Comparison of ENCODE assay signal across 9 mouse cellular contexts in genomic region chr13:73723081-73723668, GRCm38 (mm10). TPM values are rescaled to one million over a fixed set of nuclear protein-coding genes. Genes with fewer than 3 reads are reported as not detected.
DNase-seq lines count a peak whose midpoint lies in the region; ATAC-seq and TF ChIP-seq lines count a peak whose summit lies in the region.
"Had no signal": no experiment of that assay in that cellular context is flagged by ENCODE, and none has a peak within 500 bp of the region (broad histone marks: within the 10 kb centered on the region; RNA-seq: fewer than 3 reads in every experiment).

No protein-coding gene starts in this region.

- 46% methylated on average over 8 of the region's 8 CpGs for WGBS in forebrain, embryonic 10.5 days
- 37% methylated on average over 8 of the region's 8 CpGs for WGBS in forebrain, embryonic 15.5 days
- 40% methylated on average over 8 of the region's 8 CpGs for WGBS in midbrain, embryonic 13.5 days

- H3K9ac ChIP-seq in forebrain, embryonic 15.5 days (replicated peaks): no peak overlapping the region
- H3K9ac ChIP-seq in midbrain, embryonic 13.5 days (replicated peaks): no peak overlapping the region

- no peaks in the 10 kb centered on the region for H3K36me3 ChIP-seq in forebrain, embryonic 10.5 days (replicated peaks)
- no peaks in the 10 kb centered on the region for H3K36me3 ChIP-seq in forebrain, embryonic 15.5 days
- no peaks in the 10 kb centered on the region for H3K36me3 ChIP-seq in E14TG2a.4 (ENCODE audit: insufficient read depth, low read length)
- no peaks in the 10 kb centered on the region for H3K36me3 ChIP-seq in midbrain, embryonic 13.5 days

- peak; percentile 47 for TF ChIP-seq CTCF in E14TG2a.4 (conservative IDR thresholded peaks at IDR 0.05; ENCODE audit: low read length)

- H3K4me3 ChIP-seq in forebrain, embryonic 10.5 days: no peak overlapping the region
- no peak overlapping the region for H3K4me3 ChIP-seq in forebrain, embryonic 15.5 days
- H3K4me3 ChIP-seq in E14TG2a.4 (replicated peaks; ENCODE audit: low read length): no peak overlapping the region
- H3K4me3 ChIP-seq in midbrain, embryonic 13.5 days (replicated peaks): no peak overlapping the region

- H3K4me1 ChIP-seq in forebrain, embryonic 10.5 days: peaks cover 19% of the 10 kb centered on the region
- no peaks in the 10 kb centered on the region for H3K4me1 ChIP-seq in forebrain, embryonic 15.5 days
- peaks cover 33% of the 10 kb centered on the region for H3K4me1 ChIP-seq in E14TG2a.4 (replicated peaks; ENCODE audit: low read depth, low read length)
- H3K4me1 ChIP-seq in midbrain, embryonic 13.5 days (replicated peaks): peaks cover 6% of the 10 kb centered on the region; the same call in 1 of the 2 replicates

- no peak overlapping the region for H3K4me2 ChIP-seq in forebrain, embryonic 15.5 days (replicated peaks)
- H3K4me2 ChIP-seq in midbrain, embryonic 13.5 days (replicated peaks): no peak overlapping the region

- DNase-seq in forebrain, embryonic 10.5 days (ENCODE audit: extremely low spot score, low spot score): peak; percentile 41
- peak; percentile 47 for DNase-seq in embryo, embryonic 10 days (ENCODE audit: low spot score)
- DNase-seq in heart, postnatal 36 days: peak; percentile 57 to 68
- DNase-seq in layer of hippocampus, adult 9-10 months (ENCODE audit: low spot score): peak; percentile 13
- peak; percentile 73 for DNase-seq in thymus, postnatal 14 days

- ATAC-seq in forebrain, embryonic 15.5 days (replicated peaks): no peak; the same call in 1 of the 2 replicates
- ATAC-seq in midbrain, embryonic 13.5 days: peak; percentile 56; the same call in 1 of the 2 replicates

- intact Hi-C loops in heart, postnatal 36 days (cut with DNase I): loop anchor here (1.0 to 2.0 kb wide), 2 partner anchors 50 to 99 kb away; no protein-coding TSS in a partner anchor

- no peaks in the 10 kb centered on the region for H3K9me3 ChIP-seq in forebrain, embryonic 10.5 days
- H3K9me3 ChIP-seq in forebrain, embryonic 15.5 days: no peaks in the 10 kb centered on the region
- H3K9me3 ChIP-seq in E14TG2a.4 (ENCODE audit: low read length): no peaks in the 10 kb centered on the region
- H3K9me3 ChIP-seq in midbrain, embryonic 13.5 days: no peaks in the 10 kb centered on the region

- H3K27me3 ChIP-seq in forebrain, embryonic 10.5 days (ENCODE audit: poor library complexity, severe bottlenecking): peaks cover 5% of the 10 kb centered on the region; the same call in 1 of the 2 replicates
- H3K27me3 ChIP-seq in forebrain, embryonic 15.5 days: no peaks in the 10 kb centered on the region
- H3K27me3 ChIP-seq in E14TG2a.4 (ENCODE audit: insufficient read depth, low read length): 0 out of 2 replicates have a peak, but pooled peaks cover 2% of the 10 kb centered on the region
- no peaks in the 10 kb centered on the region for H3K27me3 ChIP-seq in midbrain, embryonic 13.5 days

- H3K27ac ChIP-seq in forebrain, embryonic 10.5 days: no peak overlapping the region
- H3K27ac ChIP-seq in forebrain, embryonic 15.5 days (replicated peaks): no peak overlapping the region
- H3K27ac ChIP-seq in midbrain, embryonic 13.5 days: no peak overlapping the region

RNA-seq across cellular contexts. Expression of gene Slc12a7, which starts 9.7 kb away (rescaled TPM):
- polyA plus RNA-seq in forebrain, embryonic 10.5 days (2016; fragmentation: Nextera tagmentation; extraction: Ambion mirVana): 57.2 and 57.5 TPM in 2 replicates
- polyA plus RNA-seq in forebrain, embryonic 15.5 days (2015; fragmentation: Nextera tagmentation; extraction: Ambion mirVana): 16.3 and 18.4 TPM in 2 replicates
- 100 to 1,000 TPM; 163 to 167 TPM for total RNA-seq in heart, postnatal 36 days (2021)
- polyA plus RNA-seq in midbrain, embryonic 13.5 days (2015; fragmentation: Nextera tagmentation; extraction: Ambion mirVana): 16.0 and 18.5 TPM in 2 replicates

RNA-seq across cellular contexts. Expression of gene Slc6a19, which starts 18.5 kb away (rescaled TPM):
- 0.06 and 0.10 TPM in 2 replicates for polyA plus RNA-seq in forebrain, embryonic 10.5 days (2016; fragmentation: Nextera tagmentation; extraction: Ambion mirVana)
- polyA plus RNA-seq in forebrain, embryonic 15.5 days (2015; fragmentation: Nextera tagmentation; extraction: Ambion mirVana): 0.06 TPM in 1 of 2 replicates, not detected in the other
- not detected for total RNA-seq in heart, postnatal 36 days (2021)
- 0.06 and 0.09 TPM in 2 replicates for polyA plus RNA-seq in midbrain, embryonic 13.5 days (2015; fragmentation: Nextera tagmentation; extraction: Ambion mirVana)
- total RNA-seq: hematopoietic stem cell, adult 5-6 weeks had no signal

RNA-seq across cellular contexts. Expression of gene Slc6a18, which starts 45.4 kb away (rescaled TPM):
- not detected in 2 replicates for polyA plus RNA-seq in forebrain, embryonic 10.5 days (2016; fragmentation: Nextera tagmentation; extraction: Ambion mirVana)
- not detected in 2 replicates for polyA plus RNA-seq in forebrain, embryonic 15.5 days (2015; fragmentation: Nextera tagmentation; extraction: Ambion mirVana)
- not detected for total RNA-seq in heart, postnatal 36 days (2021)
- not detected in 2 replicates for polyA plus RNA-seq in midbrain, embryonic 13.5 days (2015; fragmentation: Nextera tagmentation; extraction: Ambion mirVana)
- total RNA-seq: hematopoietic stem cell, adult 5-6 weeks had no signal

Comparison
In these comparisons a context has a peak if more than half of its experiments do, and no peak if none do; other contexts are left out.
1. DNase-seq: peak in every context shown above with its lines; median percentile 73 in thymus, postnatal 14 days; 62 in heart, postnatal 36 days; 47 in embryo, embryonic 10 days; 41 in forebrain, embryonic 10.5 days; 13 in layer of hippocampus, adult 9-10 months.